Mouse (Mus musculus): ENCODE results near the gene Ceacam16.

Ceacam16 gene

DNA sequence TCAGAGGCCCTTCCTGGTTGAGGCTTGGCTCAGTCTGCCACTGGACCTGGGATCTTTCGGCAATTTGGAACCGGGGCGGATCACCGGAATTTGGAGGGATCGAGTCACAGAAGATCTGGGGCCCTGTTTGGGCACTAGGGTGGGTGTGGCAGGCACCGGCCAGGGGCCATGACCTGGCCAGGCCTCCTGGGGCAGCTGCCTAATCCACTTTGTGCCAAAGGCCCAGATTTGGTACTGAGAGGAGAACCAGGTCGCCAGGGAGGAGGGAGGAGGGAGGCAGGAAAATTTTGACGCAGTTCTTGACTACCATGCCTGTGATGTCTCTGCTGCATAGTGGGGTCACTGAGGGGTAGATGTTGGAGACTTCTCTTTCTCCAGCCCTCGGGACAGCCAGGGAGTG lies at the start of gene Ceacam16:
Ceacam16 (minus strand) TSS at position 101 of the 400 bp plus-strand sequence.
- DNase-seq (ENCODE audit: low spot score), result no peak

GRCm38 (mm10) chr7:19910421-19911291 lies 49.6 kb upstream of the Ceacam16 start:
- peak; percentile 57 for DNase-seq (ENCODE audit: low spot score)

- peak; percentile 49 for DNase-seq (ENCODE audit: low spot score)
Measured at GRCm38 (mm10) chr7:19889881-19890280, 28.8 kb upstream of the Ceacam16 start.

DNA sequence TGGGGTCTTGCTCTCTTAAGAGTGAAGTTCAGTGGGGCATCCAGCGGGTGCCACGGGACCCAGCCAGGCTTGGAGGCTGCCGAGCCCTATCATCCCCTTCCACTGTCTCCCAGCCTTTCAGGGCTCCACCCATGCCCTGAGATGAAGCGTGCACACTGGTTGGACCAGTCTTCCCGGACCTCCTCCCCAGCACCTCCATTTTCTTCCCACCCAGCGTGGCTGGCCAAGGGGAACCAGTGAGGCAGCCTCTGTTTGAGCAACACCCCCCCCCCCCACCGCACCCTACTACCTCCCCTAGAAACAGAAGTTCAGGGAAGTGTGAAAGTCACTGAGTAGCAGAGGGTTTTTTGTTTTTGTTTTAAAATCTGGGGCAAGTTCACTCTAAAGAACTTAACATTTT lies 26.8 kb upstream of the Ceacam16 start, which contains the start of gene Ceacam19:
Ceacam19 (minus strand) TSS at position 117 of the 400 bp plus-strand sequence.
- no peak for DNase-seq (ENCODE audit: low spot score)

GRCm38 (mm10) chr7:19880754-19881153 lies 19.7 kb upstream of the Ceacam16 start:
- DNase-seq (ENCODE audit: low spot score), result no peak

DNA sequence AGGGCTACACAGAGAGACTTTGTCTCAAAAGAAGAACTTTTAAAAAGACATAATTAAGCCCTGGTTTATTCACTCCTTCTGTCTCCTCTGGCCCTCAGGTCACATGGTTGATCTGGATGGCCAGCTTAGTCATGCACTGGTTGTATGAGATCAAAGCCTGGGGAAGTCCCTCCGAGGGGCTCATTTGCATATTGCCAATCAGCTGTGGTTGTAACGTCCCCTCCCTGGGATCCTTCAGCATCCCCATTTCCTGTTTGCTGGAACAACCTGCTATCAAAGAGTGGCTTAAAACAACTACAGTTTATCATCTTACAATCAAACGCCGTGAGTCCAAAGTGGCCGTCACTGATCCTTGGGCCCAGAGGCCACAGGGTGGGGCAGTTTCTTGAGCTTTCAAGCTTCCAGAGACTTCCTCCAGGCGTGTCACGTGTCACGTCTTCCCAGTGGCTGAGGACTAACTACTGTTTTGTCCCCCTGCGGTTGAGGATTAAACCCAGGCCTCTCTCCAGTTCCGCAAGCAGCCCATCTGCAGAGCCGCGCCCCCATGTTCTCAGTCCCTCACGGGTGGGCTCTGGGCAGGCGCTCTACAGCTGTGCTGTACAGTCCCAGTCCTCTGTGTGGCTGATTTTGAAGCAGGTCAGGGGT lies 15.8 kb upstream of the Ceacam16 start:
- no peak for DNase-seq (ENCODE audit: low spot score)

GRCm38 (mm10) chr7:19875948-19876682 lies 15.0 kb upstream of the Ceacam16 start:
- no peak for DNase-seq (ENCODE audit: low spot score)

DNA sequence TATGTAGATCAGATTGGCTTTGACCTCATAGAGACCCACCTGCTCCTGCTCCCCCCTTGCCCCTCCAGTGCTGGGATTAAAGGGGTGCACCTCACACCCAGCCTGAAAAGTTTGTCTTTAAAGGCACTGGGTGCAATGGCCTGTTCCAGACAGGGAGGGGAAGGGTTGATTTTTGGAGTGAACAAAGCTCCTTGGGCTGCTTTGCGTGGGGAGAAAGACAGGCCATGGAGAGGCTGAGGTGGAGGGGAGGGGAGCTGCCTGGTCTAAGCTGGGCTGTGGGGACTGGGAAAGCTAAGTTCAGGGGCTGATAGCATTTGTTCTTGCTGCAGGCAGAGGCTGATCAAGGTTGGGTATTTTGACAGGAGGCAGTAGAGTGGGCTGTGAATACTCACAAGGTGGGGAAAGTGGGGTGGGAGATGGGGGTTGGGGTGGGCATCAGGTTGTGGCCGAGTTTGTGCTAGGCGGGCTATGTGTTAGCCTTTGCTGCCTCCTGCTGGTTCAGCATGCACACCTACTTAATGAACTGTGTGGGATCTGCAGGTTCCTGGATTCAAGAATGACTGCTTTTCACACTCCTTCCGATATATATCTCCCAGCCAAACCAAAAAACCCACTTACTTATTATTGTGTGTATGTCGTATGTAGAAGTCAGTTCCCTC lies 11.0 kb upstream of the Ceacam16 start:
- no peak for DNase-seq (ENCODE audit: low spot score)

- DNase-seq (ENCODE audit: low spot score), result no peak
Measured at GRCm38 (mm10) chr7:19871137-19871621, 10.1 kb upstream of the Ceacam16 start.

DNA sequence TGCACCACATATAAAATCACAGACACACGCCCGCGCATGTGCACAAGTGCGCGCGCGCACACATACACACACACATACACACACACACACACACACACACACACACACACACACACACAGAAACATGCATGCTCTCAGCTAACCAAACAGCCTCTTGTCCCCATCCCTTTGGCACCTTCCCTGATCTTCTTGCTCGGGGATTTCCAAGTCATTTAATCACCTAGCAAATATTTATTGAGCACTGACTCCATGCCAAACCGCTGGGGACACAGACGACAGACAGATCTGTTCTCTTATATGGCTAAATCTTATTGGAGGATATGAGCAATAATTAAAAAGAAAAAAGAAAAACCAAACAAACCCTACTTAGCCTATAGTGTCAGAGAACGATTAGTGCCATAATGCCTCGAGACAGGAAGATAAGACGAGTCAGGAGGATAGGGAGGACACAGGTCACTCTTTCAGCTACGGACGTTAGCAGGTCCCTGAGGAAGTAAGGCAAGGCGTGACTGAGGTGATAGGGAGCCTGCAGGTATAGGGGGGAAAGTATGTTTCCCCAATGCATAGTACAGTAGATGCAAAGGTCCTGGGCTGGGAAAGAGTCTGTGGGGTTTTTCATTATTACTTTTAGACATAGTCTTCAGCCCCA lies 6.8 kb upstream of the Ceacam16 start:
- DNase-seq (ENCODE audit: low spot score), result no peak

- DNase-seq (ENCODE audit: low spot score), result no peak
Measured at GRCm38 (mm10) chr7:19866490-19866889, 5.4 kb upstream of the Ceacam16 start.

DNA sequence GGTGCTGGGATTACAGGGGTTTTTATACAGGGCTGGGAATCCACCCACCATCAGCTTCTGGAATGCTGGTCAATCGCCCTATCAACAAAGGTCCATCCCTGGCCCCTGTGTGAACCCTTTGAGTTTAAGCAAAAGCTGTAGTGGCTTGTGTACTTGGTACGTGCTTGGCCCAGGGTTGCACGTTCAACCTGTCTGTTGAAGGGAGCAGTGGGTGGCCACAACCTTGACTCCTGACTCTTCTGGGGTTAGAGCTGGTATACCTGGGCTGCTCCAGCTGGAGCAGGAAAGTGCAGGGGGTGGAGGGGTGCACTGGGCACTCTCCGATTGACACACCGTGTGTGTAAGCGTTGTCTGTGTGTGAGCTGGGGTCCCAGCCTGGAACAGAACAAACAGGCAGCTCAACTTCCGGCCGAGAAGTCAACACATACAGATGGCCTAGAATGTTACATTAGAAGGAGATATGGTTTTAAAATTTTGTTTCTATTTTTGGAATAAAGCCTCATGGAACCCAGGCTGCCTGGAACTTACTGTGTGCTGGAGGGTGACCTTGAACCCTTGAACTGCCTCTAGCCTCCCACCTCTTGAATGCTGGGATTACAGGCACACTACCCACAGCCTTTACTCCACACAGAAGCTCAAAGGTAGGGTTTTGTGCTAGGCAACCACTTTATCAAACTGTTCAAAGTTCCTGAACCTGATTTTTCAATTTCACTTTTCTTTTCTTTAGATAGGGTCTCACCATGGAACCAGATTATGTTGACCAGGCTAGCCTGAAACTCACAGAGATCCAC lies 4.3 kb upstream of the Ceacam16 start:
- DNase-seq (ENCODE audit: low spot score), result peak; percentile 49

- DNase-seq (ENCODE audit: low spot score), result peak; percentile 73
Measured at GRCm38 (mm10) chr7:19864241-19864640, 3.1 kb upstream of the Ceacam16 start.

DNA sequence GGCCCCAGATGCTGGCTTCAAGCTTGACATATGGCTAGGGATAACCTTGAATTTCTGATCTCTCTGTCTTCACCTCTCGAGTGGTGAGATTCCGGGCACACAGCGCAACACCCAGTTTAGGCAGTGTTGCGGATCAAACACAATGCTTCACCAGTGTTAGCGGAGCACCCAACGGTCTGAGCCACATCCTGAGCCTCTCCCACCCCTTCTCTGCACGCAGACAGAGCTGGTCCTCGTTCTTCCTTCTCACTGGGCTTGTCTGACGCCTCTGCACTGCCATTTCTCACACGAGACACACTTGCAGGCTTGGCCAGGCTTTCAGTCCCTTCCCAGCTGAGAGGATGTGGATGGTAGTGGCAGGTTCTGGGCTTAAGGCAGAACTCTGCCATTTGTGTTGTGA lies 1.4 kb downstream of the Ceacam16 start:
- DNase-seq (ENCODE audit: low spot score), result no peak

DNA sequence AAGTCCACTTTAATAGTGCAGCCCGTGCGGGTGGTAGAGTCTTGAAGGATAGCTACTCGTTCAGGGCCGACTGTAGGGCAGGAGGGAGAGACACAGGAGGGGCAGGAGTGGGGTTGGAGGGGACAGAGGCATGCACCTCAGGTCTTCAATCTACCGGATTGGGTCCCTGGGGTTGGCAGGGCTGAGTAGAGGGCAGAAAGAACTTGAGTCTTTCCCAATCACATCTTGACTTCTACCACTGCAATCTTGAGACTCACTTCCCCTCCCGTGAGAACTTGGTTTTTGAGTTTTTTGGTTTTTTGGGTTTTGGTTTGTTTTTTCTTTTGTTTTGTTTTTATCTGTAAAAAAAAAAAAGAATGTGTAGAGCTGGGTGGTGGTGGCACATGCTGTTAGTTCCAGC lies 4.8 kb downstream of the Ceacam16 start:
- no peak for DNase-seq (ENCODE audit: low spot score)

- DNase-seq (ENCODE audit: low spot score), result no peak
Measured at GRCm38 (mm10) chr7:19855663-19856062, 5.4 kb downstream of the Ceacam16 start.

GRCm38 (mm10) chr7:19853526-19853925 lies 7.6 kb downstream of the Ceacam16 start:
- no peak for DNase-seq (ENCODE audit: low spot score)

- no peak for DNase-seq (ENCODE audit: low spot score)
Measured at GRCm38 (mm10) chr7:19851858-19852570, 9.1 kb downstream of the Ceacam16 start, which contains the start of gene Gm19345. Gm19345 (plus strand) TSS chr7:19852003.

- no peak for DNase-seq (ENCODE audit: low spot score)
Measured at GRCm38 (mm10) chr7:19844521-19845171, 16.5 kb downstream of the Ceacam16 start.

Data from testis, postnatal 14 days (tissue).